Mouse (Mus musculus): Measurements from ENCODE around the gene Zfyve27.

DNA sequence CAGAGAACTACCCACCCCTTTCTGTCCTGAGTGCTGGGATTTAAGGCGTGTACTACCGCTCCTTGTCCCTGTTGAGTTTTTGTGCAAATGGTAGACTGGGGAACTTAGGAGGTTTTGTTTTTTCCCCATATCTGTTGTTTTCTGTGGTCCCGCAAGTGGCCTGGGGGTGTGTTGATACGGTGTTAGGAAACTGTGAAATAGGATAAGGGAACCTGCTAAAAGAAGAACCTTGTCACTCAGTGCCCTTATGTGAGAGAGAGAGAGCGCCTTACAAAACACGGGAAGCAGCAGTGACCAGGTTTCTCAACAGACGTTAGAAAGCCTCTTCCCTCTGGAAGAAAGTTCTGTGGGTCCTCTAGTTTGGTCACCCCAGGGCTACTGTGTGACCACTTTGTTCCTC lies 13.1 kb downstream of the Zfyve27 start:
- TF ChIP-seq CTCF (IDR thresholded peaks at IDR 0.05; ENCODE audit: low read depth, low read length) (no peak), POLR2A (IDR thresholded peaks at IDR 0.05; ENCODE audit: extremely low read depth, insufficient read depth, low read length) (no peak)
